Mouse (Mus musculus): ENCODE results near the gene Arl3. TPM values are rescaled to one million over a fixed set of nuclear protein-coding genes. Genes with fewer than 3 reads are reported as not detected.
A peak's percentile ranks its signal among the peaks of the same experiment; 100 is the strongest.

Arl3 gene
- total and polyA plus RNA-seq, 3 experiments, result 24.1 to 46.5 (median 45.3) TPM

- in situ Hi-C loops (cut with MboI; ENCODE audit: low pct_ligation_motif_present, low pct_unique_long_range_greater_than_20kb, low sequenced_read_pairs) (no loop called here), dilution Hi-C loops (cut with MboI; ENCODE audit: extremely low pct_ligation_motif_present, extremely low pct_unique_long_range_greater_than_20kb, low sequenced_read_pairs) (no loop called here)
- H3K27me3 ChIP-seq (replicated peaks), result no peaks in the 10 kb centered on the region
- no peak for DNase-seq (ENCODE audit: extremely low read depth)
- H3K9me3 ChIP-seq (replicated peaks; ENCODE audit: low read length), result no peaks in the 10 kb centered on the region
- H3K79me2 ChIP-seq (replicated peaks; ENCODE audit: control insufficient read depth, extremely low read depth, insufficient read depth, poor library complexity, severe bottlenecking), result no peaks in the 10 kb centered on the region
- no peak for TF ChIP-seq CTCF (conservative IDR thresholded peaks at IDR 0.05 in 1 of 2, IDR thresholded peaks at IDR 0.05 in 1 of 2; ENCODE audit: low read depth in 2 of 2, low read length in 2 of 2)
- TF ChIP-seq BHLHE40 (IDR thresholded peaks at IDR 0.05; ENCODE audit: low read depth, low read length), result no peak
- TF ChIP-seq UBTF (IDR thresholded peaks at IDR 0.05; ENCODE audit: low read depth, low read length), result no peak
- TF ChIP-seq NRF1 (IDR thresholded peaks at IDR 0.05; ENCODE audit: low read depth, low read length), result no peak
- TF ChIP-seq JUND (conservative IDR thresholded peaks at IDR 0.05; ENCODE audit: low read depth, low read length), result no peak
- TF ChIP-seq SIN3A (IDR thresholded peaks at IDR 0.05; ENCODE audit: low read length), result no peak
- TF ChIP-seq MXI1 (IDR thresholded peaks at IDR 0.05; ENCODE audit: low read depth, low read length), result no peak
- no peak for TF ChIP-seq USF2 (conservative IDR thresholded peaks at IDR 0.05; ENCODE audit: low read depth, low read length)
- no peak for TF ChIP-seq JUN (IDR thresholded peaks at IDR 0.05; ENCODE audit: insufficient read depth, low read depth, low read length)
- no peak for TF ChIP-seq ETS1 (conservative IDR thresholded peaks at IDR 0.05; ENCODE audit: low read depth, low read length)
- no peak for TF ChIP-seq ZKSCAN1 (IDR thresholded peaks at IDR 0.05; ENCODE audit: borderline replicate concordance, low read depth, low read length)
- no peak overlapping the region for H3K9ac ChIP-seq (ENCODE audit: insufficient read depth, low read depth)
- H3K27ac ChIP-seq (ENCODE audit: insufficient read depth, low read depth), result no peak overlapping the region
- H3K4me1 ChIP-seq (ENCODE audit: control insufficient read depth in 1 of 2, insufficient read depth in 2 of 2), result peaks cover 9 to 68% of the 10 kb centered on the region in 2 experiments
- no peak overlapping the region for H3K4me2 ChIP-seq (ENCODE audit: insufficient read depth, low read depth, poor library complexity, severe bottlenecking)
- H3K4me3 ChIP-seq (replicated peaks in 1 of 3; ENCODE audit: low read depth in 2 of 3, low read length in 2 of 3, poor library complexity in 1 of 3), result no peak overlapping the region
- peaks cover 0 to 9% of the 10 kb centered on the region in 2 experiments for H3K36me3 ChIP-seq (replicated peaks in 1 of 2; ENCODE audit: control insufficient read depth in 1 of 2, insufficient read depth in 1 of 2, low read length in 1 of 2)
Observed at GRCm38 (mm10) chr19:46533525-46533924, 39.5 kb downstream of the Arl3 start.

GRCm38 (mm10) chr19:46533066-46533465, 39.9 kb downstream of the Arl3 start:
- in situ Hi-C loops (cut with MboI; ENCODE audit: low pct_ligation_motif_present, low pct_unique_long_range_greater_than_20kb, low sequenced_read_pairs) (no loop called here), dilution Hi-C loops (cut with MboI; ENCODE audit: extremely low pct_ligation_motif_present, extremely low pct_unique_long_range_greater_than_20kb, low sequenced_read_pairs) (no loop called here)
- Histone ChIP-seq H3K9me3 (replicated peaks; ENCODE audit: low read length) (no peaks in the 10 kb centered on the region), H3K36me3 (replicated peaks in 1 of 2; ENCODE audit: control insufficient read depth in 1 of 2, insufficient read depth in 1 of 2, low read length in 1 of 2) (peaks cover 0 to 7% of the 10 kb centered on the region in 2 experiments), H3K79me2 (replicated peaks; ENCODE audit: control insufficient read depth, extremely low read depth, insufficient read depth, poor library complexity, severe bottlenecking) (no peaks in the 10 kb centered on the region), H3K4me2 (ENCODE audit: insufficient read depth, low read depth, poor library complexity, severe bottlenecking) (no peak overlapping the region), H3K27me3 (replicated peaks) (no peaks in the 10 kb centered on the region), H3K4me3 (replicated peaks in 1 of 3; ENCODE audit: low read depth in 2 of 3, low read length in 2 of 3, poor library complexity in 1 of 3) (no peak overlapping the region), H3K9ac (ENCODE audit: insufficient read depth, low read depth) (no peak overlapping the region), H3K4me1 (ENCODE audit: control insufficient read depth in 1 of 2, insufficient read depth in 2 of 2) (peaks cover 9 to 73% of the 10 kb centered on the region in 2 experiments), H3K27ac (ENCODE audit: insufficient read depth, low read depth) (no peak overlapping the region)
- TF ChIP-seq PAX5 (IDR thresholded peaks at IDR 0.05; ENCODE audit: low read length) (no peak), TCF12 (IDR thresholded peaks at IDR 0.05; ENCODE audit: low read depth, low read length) (peak; percentile 41; the same call in 1 of the 2 replicates), USF2 (conservative IDR thresholded peaks at IDR 0.05; ENCODE audit: low read depth, low read length) (no peak), RAD21 (IDR thresholded peaks at IDR 0.05; ENCODE audit: low read depth, low read length) (peak; percentile 6; the same call in 1 of the 2 replicates)
- peak; percentile 61 for DNase-seq (ENCODE audit: extremely low read depth)

Measured in CH12.LX (cell line).